Mouse (Mus musculus): ENCODE results near the gene Ndufaf2.
A peak's percentile ranks its signal among the peaks of the same experiment; 100 is the strongest.

Ndufaf2 gene

GRCm38 (mm10) chr13:108138403-108138977, 19.9 kb downstream of the Ndufaf2 start:
- no peak for DNase-seq

GRCm38 (mm10) chr13:108135617-108136016, 22.8 kb downstream of the Ndufaf2 start:
- no peak for DNase-seq

- peak; percentile 28 for DNase-seq
Measured at GRCm38 (mm10) chr13:108132031-108132819, 26.2 kb downstream of the Ndufaf2 start.

- DNase-seq = no peak
Measured at GRCm38 (mm10) chr13:108130737-108131136, 27.7 kb downstream of the Ndufaf2 start.

- no peak for DNase-seq
Measured at GRCm38 (mm10) chr13:108129070-108129469, 29.4 kb downstream of the Ndufaf2 start.

- no peak for DNase-seq
Measured at GRCm38 (mm10) chr13:108127883-108128282, 30.5 kb downstream of the Ndufaf2 start.

GRCm38 (mm10) chr13:108127130-108127529, 31.3 kb downstream of the Ndufaf2 start:
- DNase-seq = peak; percentile 55

GRCm38 (mm10) chr13:108126246-108126645, 32.2 kb downstream of the Ndufaf2 start:
- no peak for DNase-seq

GRCm38 (mm10) chr13:108124096-108124495, 34.3 kb downstream of the Ndufaf2 start:
- DNase-seq = no peak

GRCm38 (mm10) chr13:108123109-108123723, 35.2 kb downstream of the Ndufaf2 start:
- DNase-seq = no peak

GRCm38 (mm10) chr13:108119411-108120310, 38.8 kb downstream of the Ndufaf2 start:
- no peak for DNase-seq

- DNase-seq = no peak
Measured at GRCm38 (mm10) chr13:108118188-108118587, 40.2 kb downstream of the Ndufaf2 start.

- no peak for DNase-seq
Measured at GRCm38 (mm10) chr13:108117654-108118053, 40.8 kb downstream of the Ndufaf2 start.

- no peak for DNase-seq
Measured at GRCm38 (mm10) chr13:108114257-108114656, 44.2 kb downstream of the Ndufaf2 start.

GRCm38 (mm10) chr13:108113536-108113935, 44.9 kb downstream of the Ndufaf2 start:
- DNase-seq = no peak

GRCm38 (mm10) chr13:108110929-108111328, 47.5 kb downstream of the Ndufaf2 start:
- no peak for DNase-seq

- no peak for DNase-seq
Measured at GRCm38 (mm10) chr13:108100700-108101099, 57.7 kb downstream of the Ndufaf2 start.

- no peak for DNase-seq
Measured at GRCm38 (mm10) chr13:108096446-108096845, 62.0 kb downstream of the Ndufaf2 start.

GRCm38 (mm10) chr13:108095617-108096016, 62.8 kb downstream of the Ndufaf2 start:
- DNase-seq = no peak

GRCm38 (mm10) chr13:108094681-108095080, 63.7 kb downstream of the Ndufaf2 start:
- DNase-seq = no peak

- DNase-seq = no peak
Measured at GRCm38 (mm10) chr13:108092290-108092689, 66.1 kb downstream of the Ndufaf2 start.

GRCm38 (mm10) chr13:108086724-108087123, 71.7 kb downstream of the Ndufaf2 start:
- no peak for DNase-seq

- no peak for DNase-seq
Measured at GRCm38 (mm10) chr13:108086036-108086435, 72.4 kb downstream of the Ndufaf2 start.
